Mouse (Mus musculus) heart, adult 2 months (tissue): ENCODE data around the gene Kat5.

ENCODE experiments used
- CTCF ChIP-seq: fragments of 200-600 bp; IDR thresholded peaks from 2 replicates; pipeline ENCODE4 v1.8.1; 2022; ENCODE audit warnings: antibody characterized with exemption, mild to moderate bottlenecking, moderate library complexity
- EP300 ChIP-seq: fragments of 200-500 bp; IDR thresholded peaks from 2 replicates; pipeline ENCODE4 v1.6.1; 2011; ENCODE audit warnings: low read depth, low read length, control low read depth; ENCODE audit not compliant: insufficient read depth

DNA sequence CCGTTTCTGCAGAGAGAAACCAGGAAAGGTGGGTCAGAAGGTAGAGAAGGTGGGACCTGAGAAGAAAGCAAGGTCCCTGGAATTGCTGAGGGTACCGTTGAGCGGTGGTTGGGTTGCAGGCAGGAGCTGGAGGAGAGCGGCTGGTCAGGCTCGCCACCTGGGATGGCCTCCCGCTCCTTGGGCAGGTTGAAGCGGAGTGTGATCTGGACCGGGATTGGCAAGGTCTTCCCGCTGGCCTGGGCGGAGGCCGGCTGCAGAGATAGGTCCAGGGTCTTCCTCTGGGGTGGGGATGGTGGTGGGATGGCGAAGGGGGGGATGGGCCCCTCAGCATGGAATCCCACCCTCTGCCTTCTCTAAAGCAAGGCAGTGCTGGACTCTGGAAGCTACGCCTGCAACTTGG, 1.3 kb downstream of the Kat5 start:
- TF ChIP-seq CTCF = no peak
- no peak for TF ChIP-seq EP300
